ENCODE assay signal across 9 mouse cellular contexts in the genomic region with DNA sequence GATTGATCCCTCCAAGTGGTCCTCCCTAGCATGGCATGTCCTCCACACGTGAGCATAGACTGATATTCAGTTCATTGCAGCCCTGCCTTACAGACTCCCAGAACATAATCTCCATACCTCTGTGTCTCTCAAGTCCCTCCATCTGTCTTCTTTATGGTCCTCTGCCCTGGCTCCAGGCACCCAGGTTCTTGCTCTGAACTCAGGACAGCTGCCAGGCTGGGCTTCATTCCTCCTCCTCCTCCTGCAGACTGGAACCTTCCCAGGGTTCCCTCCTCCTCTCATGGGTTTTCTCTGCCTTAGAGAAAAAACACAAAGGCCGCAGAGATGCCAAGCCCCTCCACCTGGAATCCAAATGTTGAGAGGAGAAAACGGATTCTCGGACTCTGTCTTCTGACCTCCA. TPM values are rescaled to one million over a fixed set of nuclear protein-coding genes. Genes with fewer than 3 reads are reported as not detected.
DNase-seq lines count a peak whose midpoint lies in the region; ATAC-seq lines count a peak whose summit lies in the region.
"Had no signal": no experiment of that assay in that cellular context is flagged by ENCODE, and none has a peak within 500 bp of the region (broad histone marks: within the 10 kb centered on the region; RNA-seq: fewer than 3 reads in every experiment).

No protein-coding gene starts in this region.

- H3K27me3 ChIP-seq in forebrain, embryonic 12.5 days: no peaks in the 10 kb centered on the region
- no peaks in the 10 kb centered on the region for H3K27me3 ChIP-seq in limb, embryonic 15.5 days

- H3K27ac ChIP-seq in forebrain, embryonic 12.5 days: 0 out of 2 replicates have a peak overlapping the region, but pooled peaks have one; percentile 3
- H3K27ac ChIP-seq in limb, embryonic 15.5 days: 0 out of 2 replicates have a peak overlapping the region, but pooled peaks have one; percentile 1

- ATAC-seq in cerebellum, adult (ENCODE audit: insufficient number of reproducible peaks, low FRiP score, low TSS enrichment): no peak
- no peak for ATAC-seq in forebrain, embryonic 12.5 days (ENCODE audit: low FRiP score)
- ATAC-seq in limb, embryonic 15.5 days (ENCODE audit: insufficient number of reproducible peaks, low FRiP score, low TSS enrichment, low read depth): no peak
- no peak for ATAC-seq in activated CD4-positive, CD25-positive, alpha-beta regulatory T cell, adult 4 months

- WGBS in forebrain, embryonic 12.5 days: 44% methylated on average over 4 of the region's 4 CpGs
- 47% methylated on average over 4 of the region's 4 CpGs for WGBS in limb, embryonic 15.5 days

- peaks cover 18% of the 10 kb centered on the region for H3K4me1 ChIP-seq in forebrain, embryonic 12.5 days
- H3K4me1 ChIP-seq in limb, embryonic 15.5 days: 0 out of 2 replicates have a peak, but pooled peaks cover 2% of the 10 kb centered on the region

- no peak overlapping the region for H3K9ac ChIP-seq in forebrain, embryonic 12.5 days
- no peak overlapping the region for H3K9ac ChIP-seq in limb, embryonic 15.5 days

- no peak overlapping the region for H3K4me3 ChIP-seq in forebrain, embryonic 12.5 days (replicated peaks)
- H3K4me3 ChIP-seq in limb, embryonic 15.5 days: no peak overlapping the region

- no peaks in the 10 kb centered on the region for H3K36me3 ChIP-seq in forebrain, embryonic 12.5 days (replicated peaks)
- no peaks in the 10 kb centered on the region for H3K36me3 ChIP-seq in limb, embryonic 15.5 days

- peak; percentile 52 for DNase-seq in cerebellum, adult 11-12 months
- DNase-seq in brain, adult 2 months (ENCODE audit: low read depth, low spot score): peak; percentile 19
- DNase-seq in heart, adult 9 months (ENCODE audit: low spot score in 2 of 2): no peak
- DNase-seq in gastrocnemius, postnatal 10 days: no peak
- DNase-seq: liver had no signal

- H3K9me3 ChIP-seq in forebrain, embryonic 12.5 days: 0 out of 2 replicates have a peak, but pooled peaks cover 4% of the 10 kb centered on the region
- no peaks in the 10 kb centered on the region for H3K9me3 ChIP-seq in limb, embryonic 15.5 days

- no peak overlapping the region for H3K4me2 ChIP-seq in forebrain, embryonic 12.5 days
- no peak overlapping the region for H3K4me2 ChIP-seq in limb, embryonic 15.5 days

RNA-seq across cellular contexts. Expression of gene Kmt5b, which starts 24.5 kb away (rescaled TPM):
- 58.0 and 60.6 TPM in 2 replicates for polyA plus RNA-seq in forebrain, embryonic 12.5 days (2016; fragmentation: Nextera tagmentation; extraction: Ambion mirVana)
- 25.2 and 29.0 TPM in 2 replicates for polyA plus RNA-seq in limb, embryonic 15.5 days (2015; fragmentation: Nextera tagmentation; extraction: Ambion mirVana)
- polyA plus RNA-seq in activated CD4-positive, CD25-positive, alpha-beta regulatory T cell, adult 4 months (2017; shearing (Covaris generic)): 10 to 100 TPM; 25.0 to 32.4 TPM
- 10 to 100 TPM; 25.0 to 32.5 TPM for total RNA-seq in gastrocnemius, postnatal 10 days (2021)

RNA-seq across cellular contexts. Expression of gene 1810055G02Rik, which starts 34.6 kb away (rescaled TPM):
- 35.1 and 40.2 TPM in 2 replicates for polyA plus RNA-seq in forebrain, embryonic 12.5 days (2016; fragmentation: Nextera tagmentation; extraction: Ambion mirVana)
- 60.5 and 69.0 TPM in 2 replicates for polyA plus RNA-seq in limb, embryonic 15.5 days (2015; fragmentation: Nextera tagmentation; extraction: Ambion mirVana)
- polyA plus RNA-seq in activated CD4-positive, CD25-positive, alpha-beta regulatory T cell, adult 4 months (2017; shearing (Covaris generic)): 1 to 10 TPM; 4.0 to 5.1 TPM
- 10 to 100 TPM; 19.5 to 26.6 TPM for total RNA-seq in gastrocnemius, postnatal 10 days (2021)

RNA-seq across cellular contexts. Expression of gene Lrp5, which starts 56.4 kb away (rescaled TPM):
- polyA plus RNA-seq in forebrain, embryonic 12.5 days (2016; fragmentation: Nextera tagmentation; extraction: Ambion mirVana): 2.9 and 3.2 TPM in 2 replicates
- 6.6 and 6.8 TPM in 2 replicates for polyA plus RNA-seq in limb, embryonic 15.5 days (2015; fragmentation: Nextera tagmentation; extraction: Ambion mirVana)
- polyA plus RNA-seq in activated CD4-positive, CD25-positive, alpha-beta regulatory T cell, adult 4 months (2017; shearing (Covaris generic)): under 1 TPM in 1 of 2 experiments, not detected in 1; 0.09 TPM
- total RNA-seq in gastrocnemius, postnatal 10 days (2021): 10 to 100 TPM; 40.7 to 44.1 TPM

Comparison
In these comparisons a context has a peak if more than half of its experiments do, and no peak if none do; other contexts are left out.
1. DNase-seq: peak in cerebellum, adult 11-12 months (single experiment) and brain, adult 2 months (single experiment); none in heart, adult 9 months (0 of 2) and gastrocnemius, postnatal 10 days (single experiment).